Mouse (Mus musculus) kidney, embryonic 15.5 days (tissue): ENCODE measurements around the gene Psmc2. TPM values are rescaled to one million over a fixed set of nuclear protein-coding genes. Genes with fewer than 3 reads are reported as not detected.

Source experiments
- ATAC-seq: fragments of 200-750 bp; cut with Nextera tagmentation; replicated peaks from 2 replicates; pipeline ENCODE4 v1.8.0; 2017; ENCODE audit warnings: moderate TSS enrichment; ENCODE audit not compliant: low FRiP score
- H3K27ac ChIP-seq: fragments of 300-500 bp; sonication (generic); 2 replicates; pipeline ENCODE4 v1.5.1; 2015; ENCODE audit warnings: mild to moderate bottlenecking, inconsistent platforms
- H3K27me3 ChIP-seq: fragments of 300-500 bp; sonication (generic); 2 replicates; pipeline ENCODE4 v1.6.1; 2015; ENCODE audit warnings: inconsistent platforms
- H3K36me3 ChIP-seq: fragments of 300-500 bp; sonication (generic); 2 replicates; pipeline ENCODE4 v1.6.1; 2015; ENCODE audit warnings: inconsistent platforms
- H3K4me1 ChIP-seq: fragments of 300-500 bp; sonication (generic); 2 replicates; pipeline ENCODE4 v1.6.1; 2015; ENCODE audit warnings: inconsistent platforms
- H3K4me2 ChIP-seq: fragments of 300-500 bp; sonication (generic); 2 replicates; pipeline ENCODE4 v1.6.1; 2015; ENCODE audit warnings: moderate library complexity, mild to moderate bottlenecking, inconsistent platforms
- H3K4me3 ChIP-seq: fragments of 300-500 bp; sonication (generic); replicated peaks from 2 replicates; pipeline ENCODE4 v1.5.1; 2015; ENCODE audit warnings: mild to moderate bottlenecking, inconsistent platforms
- H3K9ac ChIP-seq: fragments of 300-500 bp; sonication (generic); 2 replicates; pipeline ENCODE4 v1.6.1; 2015; ENCODE audit warnings: mild to moderate bottlenecking, inconsistent platforms
- H3K9me3 ChIP-seq: fragments of 300-500 bp; sonication (generic); replicated peaks from 2 replicates; pipeline ENCODE4 v1.6.1; 2016; ENCODE audit warnings: inconsistent platforms
- WGBS: fragments of 180-500 bp; shearing (Covaris S2); methylation state at CpG from one replicate; pipeline ENCODE4 v1.1.7; 2015; ENCODE audit warnings: mixed read lengths; 5-methylcytosine and 5-hydroxymethylcytosine counted together
- polyA plus RNA-seq: library from polyadenylated mRNA; unstranded; fragments of >200 nt; fragmentation: Nextera tagmentation; extraction: Ambion mirVana; gene quantifications from 2 replicates; pipeline ENCODE4 v1.2.1, GENCODE M21; 2015

Gene Psmc2
- polyA plus RNA-seq = 186 and 199 TPM in 2 replicates

DNA sequence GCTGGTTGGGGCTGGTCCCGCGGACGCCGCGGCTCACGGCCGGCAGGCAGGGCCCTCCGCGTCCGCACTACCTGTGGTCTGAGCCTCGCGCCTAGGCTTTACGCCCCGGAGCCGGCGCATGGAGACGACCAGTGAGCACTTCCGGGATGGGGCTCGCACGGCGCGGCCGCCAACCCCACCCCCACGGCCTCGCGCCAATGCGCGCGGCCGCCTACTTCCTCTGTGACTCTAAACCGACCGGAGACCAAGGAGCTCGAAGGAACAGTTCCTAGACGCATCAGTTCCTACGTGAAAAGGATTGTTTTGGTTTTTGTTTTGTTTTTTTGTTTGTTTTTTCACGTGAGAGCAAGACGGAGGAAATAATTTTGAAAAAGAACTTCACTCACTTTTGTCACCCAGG is at the start of gene Psmc2, which contains the start of gene Dnajc2:
Gene Psmc2 (plus strand): TSS at position 231 of the 400 bp plus-strand sequence.
Gene Dnajc2 (minus strand): TSS at position 199 of the 400 bp plus-strand sequence.
- peak; percentile 97 for ATAC-seq
- under 1% methylated on average over 37 of the region's 37 CpGs for WGBS
- no peaks in the 10 kb centered on the region for H3K27me3 ChIP-seq
- H3K4me2 ChIP-seq = peak within 1 kb of the TSS; percentile 91
- no peaks in the 10 kb centered on the region for H3K9me3 ChIP-seq
- H3K4me1 ChIP-seq = peaks cover 17% of the 10 kb centered on the region
- peak within 1 kb of the TSS; percentile 87 for H3K27ac ChIP-seq
- H3K4me3 ChIP-seq = peak within 1 kb of the TSS; percentile 99
- H3K9ac ChIP-seq = peak within 1 kb of the TSS; percentile 77
- H3K36me3 ChIP-seq = peaks cover 39% of the 10 kb centered on the region

DNA sequence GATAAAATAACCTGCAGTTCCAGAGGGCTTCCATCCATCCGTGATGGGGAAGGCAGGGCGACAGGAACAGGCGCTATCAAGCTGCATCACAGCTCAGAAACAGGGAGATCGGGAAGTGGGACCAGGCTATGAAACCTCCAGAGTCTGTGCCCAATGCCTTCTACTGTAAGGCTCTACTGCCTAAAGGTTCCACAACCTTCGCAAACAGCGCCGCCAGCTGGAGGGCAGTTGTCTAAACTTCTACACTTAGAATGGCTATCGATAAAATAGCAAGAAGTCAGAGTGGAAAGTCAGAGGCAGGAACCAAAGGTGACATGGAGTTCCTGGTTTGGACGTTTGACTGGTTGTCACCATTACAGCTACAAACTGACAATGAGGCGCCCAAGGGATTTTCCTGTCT is 49.5 kb upstream of the Psmc2 start:
- Histone ChIP-seq H3K27ac (no peak overlapping the region), H3K4me1 (peaks cover 18% of the 10 kb centered on the region), H3K9me3 (no peaks in the 10 kb centered on the region), H3K27me3 (no peaks in the 10 kb centered on the region), H3K9ac (no peak overlapping the region), H3K4me2 (peak overlapping the region; percentile 36; the same call in 1 of the 2 replicates), H3K4me3 (peak overlapping the region; percentile 23), H3K36me3 (peaks cover 20% of the 10 kb centered on the region)
- no peak for ATAC-seq
- 32% methylated on average over 10 of the region's 10 CpGs for WGBS

DNA sequence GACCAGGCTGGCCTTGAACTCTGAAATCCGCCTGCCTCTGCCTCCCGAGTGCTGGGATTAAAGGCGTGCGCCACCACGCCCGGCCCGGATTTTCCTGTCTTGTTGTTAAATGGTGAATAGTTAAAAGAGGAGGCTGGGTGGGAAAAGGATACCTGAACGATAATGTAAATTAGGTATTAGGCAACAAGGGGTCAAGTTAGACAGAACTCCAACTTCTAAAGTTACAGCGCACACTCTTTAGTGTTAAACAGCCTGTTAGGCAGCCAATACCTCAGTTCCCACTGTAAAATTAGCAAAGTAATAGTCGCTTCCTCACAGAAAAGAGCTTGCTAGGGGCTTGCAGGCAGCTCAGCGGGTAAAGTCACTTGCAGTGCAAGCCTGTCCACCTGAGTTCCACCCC is 49.0 kb upstream of the Psmc2 start:
- no peak overlapping the region for H3K27ac ChIP-seq
- WGBS = 90% methylated on average over 11 of the region's 11 CpGs
- no peak for ATAC-seq
- H3K9ac ChIP-seq = no peak overlapping the region
- H3K4me1 ChIP-seq = peaks cover 18% of the 10 kb centered on the region
- H3K4me2 ChIP-seq = no peak overlapping the region
- no peak overlapping the region for H3K4me3 ChIP-seq
- peaks cover 22% of the 10 kb centered on the region for H3K36me3 ChIP-seq
- no peaks in the 10 kb centered on the region for H3K27me3 ChIP-seq
- H3K9me3 ChIP-seq = no peaks in the 10 kb centered on the region

DNA sequence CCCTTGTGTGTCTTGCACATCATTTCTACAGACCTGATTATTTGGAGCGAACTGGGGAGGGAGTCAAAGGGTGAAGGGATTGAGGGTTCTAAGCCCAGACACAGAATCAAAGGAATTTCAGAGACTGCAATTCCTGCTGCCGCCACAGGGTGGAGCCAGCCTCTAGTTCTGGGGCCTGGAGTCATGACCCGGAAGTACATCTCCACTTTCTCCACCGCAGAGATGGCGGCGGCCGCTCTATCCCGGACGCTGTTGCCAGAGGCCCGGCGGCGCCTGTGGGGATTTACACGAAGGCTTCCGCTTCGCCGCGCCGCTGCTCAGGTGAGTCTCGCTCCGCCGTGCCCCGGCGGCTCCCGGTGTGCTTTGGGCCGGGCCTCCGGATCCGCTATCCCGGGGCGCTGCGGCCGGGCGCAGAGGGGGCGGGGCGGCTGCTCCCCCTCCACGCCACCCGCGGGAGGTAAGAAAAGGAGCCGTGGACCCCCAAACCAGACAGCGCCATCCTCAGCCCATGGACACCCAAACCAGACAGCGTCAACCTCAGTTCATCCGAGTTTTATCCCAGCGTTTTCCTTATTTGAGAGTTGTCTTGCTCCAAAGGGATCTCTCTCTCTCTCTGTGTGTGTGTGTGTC is 48.0 kb upstream of the Psmc2 start, which contains the start of gene Pmpcb:
Gene Pmpcb (plus strand): TSS at position 186 of the 630 bp plus-strand sequence.
- Histone ChIP-seq H3K4me2 (peak within 1 kb of the TSS; percentile 67), H3K9me3 (no peaks in the 10 kb centered on the region), H3K27ac (peak within 1 kb of the TSS; percentile 88), H3K27me3 (no peaks in the 10 kb centered on the region), H3K9ac (peak within 1 kb of the TSS; percentile 89), H3K4me1 (peaks cover 18% of the 10 kb centered on the region), H3K36me3 (peaks cover 32% of the 10 kb centered on the region), H3K4me3 (peak within 1 kb of the TSS; percentile 99)
- under 1% methylated on average over 41 of the region's 42 CpGs for WGBS
- peak; percentile 83 for ATAC-seq

DNA sequence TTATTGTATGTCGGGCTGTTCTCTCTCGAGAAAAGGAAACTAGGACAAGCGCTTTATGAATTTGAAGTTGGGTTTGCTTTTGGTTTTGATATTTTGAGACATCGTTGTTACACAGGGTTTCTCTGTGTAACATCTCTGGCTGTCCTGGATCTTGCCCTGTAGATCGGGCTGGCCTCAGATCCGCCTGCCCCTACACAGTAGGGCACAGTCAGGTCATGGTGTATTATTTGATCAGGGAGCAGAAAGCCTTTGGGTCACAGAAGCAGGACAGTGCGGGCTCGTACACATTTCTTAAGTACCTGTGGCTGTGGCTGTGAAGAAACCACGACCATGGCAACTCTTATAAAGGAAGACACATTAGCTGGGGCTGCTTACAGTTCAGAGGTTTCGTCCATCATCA is 47.5 kb upstream of the Psmc2 start:
- no peak for ATAC-seq
- Histone ChIP-seq H3K27ac (no peak overlapping the region), H3K4me2 (peak overlapping the region; percentile 67), H3K4me3 (peak overlapping the region; percentile 99), H3K9ac (peak overlapping the region; percentile 89), H3K36me3 (peaks cover 37% of the 10 kb centered on the region), H3K9me3 (no peaks in the 10 kb centered on the region), H3K27me3 (no peaks in the 10 kb centered on the region), H3K4me1 (peaks cover 14% of the 10 kb centered on the region)
- WGBS = 15% methylated on average over 10 of the region's 10 CpGs

DNA sequence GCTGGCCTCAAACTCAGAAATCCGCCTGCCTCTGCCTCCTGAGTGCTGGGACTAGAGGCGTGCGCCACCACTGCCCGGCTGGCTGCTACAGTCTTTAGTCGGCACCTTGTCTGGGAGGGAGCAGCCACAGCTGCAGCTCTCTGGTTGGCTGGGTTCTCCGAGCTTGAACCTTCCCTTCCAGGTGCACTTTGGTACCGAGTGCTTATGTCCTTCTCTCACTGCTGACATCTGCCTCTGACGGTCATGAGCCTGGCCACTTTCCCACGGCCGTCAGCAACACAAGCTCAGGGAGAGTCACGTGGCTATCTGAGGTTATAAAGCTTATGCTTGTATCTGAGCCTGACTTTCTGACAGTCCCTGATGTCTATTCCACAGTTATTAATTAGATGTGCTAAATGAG is 46.0 kb upstream of the Psmc2 start:
- H3K27ac ChIP-seq = no peak overlapping the region
- no peaks in the 10 kb centered on the region for H3K9me3 ChIP-seq
- H3K27me3 ChIP-seq = no peaks in the 10 kb centered on the region
- H3K4me1 ChIP-seq = peaks cover 14% of the 10 kb centered on the region
- H3K9ac ChIP-seq = no peak overlapping the region
- no peak overlapping the region for H3K4me3 ChIP-seq
- ATAC-seq = no peak
- 85% methylated on average over 11 of the region's 11 CpGs for WGBS
- peaks cover 52% of the 10 kb centered on the region for H3K36me3 ChIP-seq
- no peak overlapping the region for H3K4me2 ChIP-seq

DNA sequence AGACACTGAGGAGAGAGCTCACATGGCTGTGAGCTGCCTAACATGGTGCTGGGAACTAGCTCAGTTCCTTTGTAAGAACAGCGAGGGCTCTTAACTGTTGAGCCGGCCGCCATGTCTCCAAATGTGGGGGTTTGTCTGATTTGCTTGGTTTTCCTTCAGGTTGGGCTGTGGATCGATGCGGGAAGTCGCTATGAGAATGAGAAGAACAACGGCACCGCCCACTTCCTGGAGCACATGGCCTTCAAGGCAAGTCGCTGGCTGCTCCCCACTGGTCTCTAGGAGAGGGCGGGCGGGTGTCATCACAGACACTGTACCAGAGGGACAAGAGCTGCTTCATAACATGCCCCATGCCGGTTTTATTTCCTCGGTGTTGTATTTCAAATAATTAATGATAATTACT is 45.2 kb upstream of the Psmc2 start:
- Histone ChIP-seq H3K27ac (no peak overlapping the region), H3K4me2 (no peak overlapping the region), H3K4me3 (no peak overlapping the region), H3K36me3 (peaks cover 60% of the 10 kb centered on the region), H3K27me3 (no peaks in the 10 kb centered on the region), H3K4me1 (peaks cover 14% of the 10 kb centered on the region), H3K9ac (no peak overlapping the region), H3K9me3 (no peaks in the 10 kb centered on the region)
- ATAC-seq = no peak
- 88% methylated on average over 13 of the region's 13 CpGs for WGBS

DNA sequence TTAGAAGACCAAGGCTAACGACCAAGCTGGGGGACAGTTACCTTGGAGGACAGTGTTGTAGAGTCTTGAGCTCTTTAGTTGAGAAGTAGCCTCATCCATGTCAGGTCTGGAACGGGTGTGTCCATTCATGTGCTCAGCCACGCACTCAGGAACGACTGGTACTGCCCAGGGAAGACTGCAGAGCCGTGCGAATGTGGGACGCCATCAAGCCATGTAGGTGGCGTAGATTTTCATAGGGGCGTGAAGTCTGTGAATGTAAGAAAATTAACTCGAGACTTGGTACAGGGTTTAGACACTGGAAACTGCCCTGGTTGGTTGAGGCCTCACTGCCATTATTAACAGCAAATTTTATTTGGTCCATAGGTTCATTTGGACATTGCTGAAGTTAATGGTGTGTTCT is 41.5 kb upstream of the Psmc2 start:
- Histone ChIP-seq H3K27ac (no peak overlapping the region), H3K4me2 (no peak overlapping the region), H3K36me3 (peaks cover 96% of the 10 kb centered on the region), H3K9me3 (no peaks in the 10 kb centered on the region), H3K9ac (no peak overlapping the region), H3K4me3 (no peak overlapping the region), H3K4me1 (peaks cover 2% of the 10 kb centered on the region; the same call in 1 of the 2 replicates), H3K27me3 (no peaks in the 10 kb centered on the region)
- 96% methylated on average over 10 of the region's 10 CpGs for WGBS
- no peak for ATAC-seq

DNA sequence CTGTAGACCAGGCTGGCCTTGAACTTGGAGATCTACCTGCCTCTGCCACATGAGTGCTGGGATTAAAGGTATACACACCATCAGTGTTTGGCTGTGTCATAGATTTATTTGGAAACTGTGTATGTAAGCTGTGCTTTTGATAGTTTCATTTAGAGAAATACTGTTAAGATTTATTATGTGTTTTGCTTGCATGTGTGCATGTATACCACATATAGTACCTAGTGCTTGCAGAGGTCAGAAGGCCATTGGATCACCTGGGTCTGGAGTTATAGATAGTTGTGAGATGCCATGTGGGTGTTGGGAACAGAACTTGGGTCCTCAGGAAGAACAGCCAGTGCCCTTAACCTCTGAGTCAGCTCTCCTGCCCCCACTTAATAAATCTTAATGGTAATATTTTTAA is 40.4 kb upstream of the Psmc2 start:
- H3K27me3 ChIP-seq = no peaks in the 10 kb centered on the region
- no peak overlapping the region for H3K27ac ChIP-seq
- H3K9me3 ChIP-seq = no peaks in the 10 kb centered on the region
- H3K4me3 ChIP-seq = no peak overlapping the region
- no peaks in the 10 kb centered on the region for H3K4me1 ChIP-seq
- no peak overlapping the region for H3K9ac ChIP-seq
- no peak overlapping the region for H3K4me2 ChIP-seq
- H3K36me3 ChIP-seq = peaks cover 98% of the 10 kb centered on the region
- ATAC-seq = no peak

DNA sequence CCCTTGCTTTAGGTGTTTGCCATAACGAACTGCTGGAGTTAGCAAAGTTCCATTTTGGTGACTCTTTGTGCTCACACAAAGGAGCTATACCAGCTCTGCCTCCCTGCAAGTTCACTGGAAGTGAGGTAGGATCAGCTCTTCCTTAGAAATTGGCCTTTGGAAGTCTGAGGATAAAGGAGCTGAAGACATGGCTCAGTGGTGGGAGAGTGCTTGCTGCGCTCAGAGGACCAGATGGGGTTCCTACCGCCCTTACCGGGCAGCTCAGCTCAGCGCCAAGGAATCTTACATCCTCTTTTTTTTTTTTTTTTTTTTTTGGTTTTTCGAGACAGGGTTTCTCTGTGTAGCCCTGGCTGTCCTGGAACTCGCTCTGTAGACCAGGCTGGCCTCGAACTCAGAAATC is 39.1 kb upstream of the Psmc2 start:
- no peak overlapping the region for H3K4me2 ChIP-seq
- H3K9me3 ChIP-seq = no peaks in the 10 kb centered on the region

DNA sequence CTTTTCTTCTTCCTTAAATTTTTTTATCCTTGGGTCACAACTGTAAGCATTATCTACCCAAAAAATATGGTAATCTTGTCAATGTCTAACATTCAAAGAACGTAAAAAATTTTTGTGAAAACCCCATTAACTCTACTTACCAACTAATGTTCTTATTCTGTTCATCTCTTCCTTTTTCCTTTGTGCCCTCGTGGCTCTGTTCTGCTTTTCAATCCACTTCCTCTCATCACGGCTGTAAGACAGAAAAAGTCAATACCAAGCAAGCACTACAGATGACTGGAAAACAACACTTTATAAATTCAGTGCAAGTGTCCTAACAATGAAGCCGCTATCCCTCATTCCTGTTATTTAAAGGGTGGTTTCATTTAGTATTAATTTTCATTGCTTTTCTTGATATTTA is 16.6 kb upstream of the Psmc2 start:
- ATAC-seq = no peak
- H3K4me3 ChIP-seq = no peak overlapping the region
- no peaks in the 10 kb centered on the region for H3K9me3 ChIP-seq
- H3K4me2 ChIP-seq = no peak overlapping the region
- H3K9ac ChIP-seq = no peak overlapping the region
- no peaks in the 10 kb centered on the region for H3K4me1 ChIP-seq
- 96% methylated on average over 4 of the region's 4 CpGs for WGBS
- no peak overlapping the region for H3K27ac ChIP-seq
- H3K36me3 ChIP-seq = peaks cover 76% of the 10 kb centered on the region
- H3K27me3 ChIP-seq = no peaks in the 10 kb centered on the region

More for the DNA sequence above, 39.1 kb upstream of the Psmc2 start:
- Histone ChIP-seq H3K36me3 (peaks cover 100% of the 10 kb centered on the region), H3K27me3 (no peaks in the 10 kb centered on the region), H3K9ac (no peak overlapping the region), H3K27ac (no peak overlapping the region), H3K4me3 (no peak overlapping the region), H3K4me1 (no peaks in the 10 kb centered on the region)
- no peak for ATAC-seq
- 94% methylated on average over 8 of the region's 8 CpGs for WGBS

DNA sequence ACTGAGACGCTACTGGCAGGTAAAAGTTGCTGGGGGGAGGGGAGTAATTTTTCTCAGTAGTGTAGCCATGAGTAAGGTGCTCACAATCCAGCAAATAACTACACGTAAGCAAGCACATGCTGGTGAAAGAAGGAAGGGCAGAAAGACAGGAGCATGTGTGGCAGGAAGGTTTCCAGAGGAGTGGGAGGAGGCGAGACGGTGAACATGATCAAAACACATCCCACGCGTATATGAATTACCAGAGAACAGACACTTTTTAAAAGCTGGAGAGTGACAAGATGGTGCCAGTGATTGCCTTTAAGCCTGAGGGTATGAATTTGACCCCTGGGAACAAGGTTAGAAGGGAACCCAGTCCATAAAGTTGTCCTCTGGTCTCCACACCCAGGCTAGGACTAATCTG is 15.2 kb upstream of the Psmc2 start:
- Histone ChIP-seq H3K36me3 (peaks cover 76% of the 10 kb centered on the region), H3K27ac (no peak overlapping the region), H3K4me1 (no peaks in the 10 kb centered on the region), H3K4me2 (no peak overlapping the region), H3K27me3 (no peaks in the 10 kb centered on the region), H3K9ac (no peak overlapping the region), H3K4me3 (no peak overlapping the region), H3K9me3 (no peaks in the 10 kb centered on the region)
- 88% methylated on average over 6 of the region's 6 CpGs for WGBS
- ATAC-seq = no peak

DNA sequence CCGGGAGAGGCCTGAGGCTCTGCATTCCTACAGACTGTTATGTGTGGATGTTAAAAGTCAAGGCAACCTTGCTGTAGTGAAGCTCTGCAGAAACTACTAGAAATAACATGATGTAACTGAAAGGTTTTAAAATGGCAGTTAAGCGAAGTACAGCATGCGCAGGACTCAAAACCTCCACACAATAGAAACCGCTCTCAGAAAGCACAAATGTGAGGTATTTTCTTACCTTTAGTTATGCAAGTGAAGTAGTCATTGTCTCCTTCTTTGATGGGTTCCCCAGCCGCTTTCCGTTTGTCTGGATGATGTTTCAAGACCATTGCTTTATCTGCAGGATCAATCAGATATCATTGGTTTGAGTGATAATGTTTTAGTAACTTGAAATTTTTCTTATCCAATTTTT is 8.6 kb upstream of the Psmc2 start:
- H3K4me1 ChIP-seq = no peaks in the 10 kb centered on the region
- no peak overlapping the region for H3K4me3 ChIP-seq
- 94% methylated on average over 6 of the region's 6 CpGs for WGBS
- no peaks in the 10 kb centered on the region for H3K9me3 ChIP-seq
- no peak overlapping the region for H3K27ac ChIP-seq
- no peak overlapping the region for H3K4me2 ChIP-seq
- peaks cover 76% of the 10 kb centered on the region for H3K36me3 ChIP-seq
- ATAC-seq = no peak
- H3K27me3 ChIP-seq = no peaks in the 10 kb centered on the region
- no peak overlapping the region for H3K9ac ChIP-seq
